Mouse (Mus musculus) monocyte, adult 5-6 weeks (primary cell): ENCODE measurements around the gene Rela. TPM values are rescaled to one million over a fixed set of nuclear protein-coding genes. Genes with fewer than 3 reads are reported as not detected.

Source experiments
- ATAC-seq: fragments of 153-309, 156-312 bp; replicated peaks from 2 replicates; pipeline ENCODE4 v1.8.0; 2017; ENCODE audit warnings: mild to moderate bottlenecking; ENCODE audit not compliant: low TSS enrichment, insufficient number of reproducible peaks, severe bottlenecking, poor library complexity, low FRiP score
- total RNA-seq: library from RNA; stranded (forward); fragments of 200-1000, 200-491, 200-594 nt; gene quantifications from 3 replicates; pipeline ENCODE4 v1.2.3, GENCODE M21; 2017

The Rela gene
- total RNA-seq, 1 experiment from 2014 or later, result 58.6 TPM

GRCm38 (mm10) chr19:5689565-5690342, 52.5 kb downstream of the Rela start:
- ATAC-seq, result peak; percentile 46

GRCm38 (mm10) chr19:5690343-5690735, 53.1 kb downstream of the Rela start:
- no peak for ATAC-seq

- no peak for ATAC-seq
Observed at GRCm38 (mm10) chr19:5691601-5692000, 54.3 kb downstream of the Rela start.

- ATAC-seq, result 0 out of 2 replicates have a peak, but pooled peaks have one; percentile 13
Observed at GRCm38 (mm10) chr19:5692086-5692912, 55.0 kb downstream of the Rela start.

- ATAC-seq, result no peak
Observed at GRCm38 (mm10) chr19:5692913-5693396, 55.7 kb downstream of the Rela start.

GRCm38 (mm10) chr19:5693801-5694200, 56.5 kb downstream of the Rela start:
- ATAC-seq, result no peak

- ATAC-seq, result no peak
Observed at GRCm38 (mm10) chr19:5695849-5696462, 58.7 kb downstream of the Rela start.

Other genes with a start within 250 kb of the Rela start
- 133 to 142 TPM (median 133 TPM) in 3 replicates for gene Sart1, start 248.8 kb upstream of the Rela start, total RNA-seq
- gene Tsga10ip, start 235.0 kb upstream of the Rela start, total RNA-seq, result not detected in 3 replicates
- 111 to 135 TPM (median 121 TPM) in 3 replicates for gene Drap1, start 212.5 kb upstream of the Rela start, total RNA-seq
- gene AI837181, start 212.3 kb upstream of the Rela start, total RNA-seq, result 10.6 to 20.5 TPM (median 14.0 TPM) in 3 replicates
- gene Fosl1, start 189.9 kb upstream of the Rela start, total RNA-seq, result 0.49 to 2.6 TPM (median 2.0 TPM) in 3 replicates
- 1.2 to 4.1 TPM (median 3.8 TPM) in 3 replicates for gene Ccdc85b, start 179.6 kb upstream of the Rela start, total RNA-seq
- 71.3 to 104 TPM (median 95.3 TPM) in 3 replicates for gene Fibp, start 176.9 kb upstream of the Rela start, total RNA-seq
- gene Ctsw, start 169.0 kb upstream of the Rela start, total RNA-seq, result 113 to 416 TPM (median 150 TPM) in 3 replicates
- gene Efemp2, start 163.5 kb upstream of the Rela start, total RNA-seq, result 2.0 to 5.9 TPM in 2 of 3 replicates, not detected in the other
- 8.7 to 20.2 TPM (median 11.6 TPM) in 3 replicates for gene Mus81, start 149.1 kb upstream of the Rela start, total RNA-seq
- gene Cfl1, start 147.0 kb upstream of the Rela start, total RNA-seq, result 931 to 1,266 TPM (median 1,127 TPM) in 3 replicates
- gene 1700020D05Rik, start 133.7 kb upstream of the Rela start, total RNA-seq, result 0.29 TPM in 1 of 3 replicates, not detected in the others
- 2.4 to 6.9 TPM (median 4.7 TPM) in 3 replicates for gene Snx32, start 126.9 kb upstream of the Rela start, total RNA-seq
- not detected in 3 replicates for gene Ovol1, start 76.8 kb upstream of the Rela start, total RNA-seq
- 13.2 to 18.0 TPM (median 16.1 TPM) in 3 replicates for gene Ap5b1, start 69.5 kb upstream of the Rela start, total RNA-seq
- gene Rnaseh2c, start 35.6 kb upstream of the Rela start, total RNA-seq, result 71.5 to 138 TPM (median 136 TPM) in 3 replicates
- 65.5 to 109 TPM (median 99.2 TPM) in 3 replicates for gene Kat5, start 27.2 kb upstream of the Rela start, total RNA-seq
- gene Sipa1, start 26.2 kb downstream of the Rela start, total RNA-seq, result 83.5 to 149 TPM (median 83.8 TPM) in 3 replicates
- gene Map3k11, start 51.3 kb downstream of the Rela start, total RNA-seq, result 41.8 to 57.5 TPM (median 46.8 TPM) in 3 replicates
- 13.3 to 41.9 TPM (median 22.3 TPM) in 3 replicates for gene Pcnx3, start 51.4 kb downstream of the Rela start, total RNA-seq
- gene Kcnk7, start 66.9 kb downstream of the Rela start, total RNA-seq, result 1.3 TPM in 2 of 3 replicates, not detected in the other
- 141 to 192 TPM (median 174 TPM) in 3 replicates for gene Ehbp1l1, start 88.8 kb downstream of the Rela start, total RNA-seq
- 33.1 to 54.4 TPM (median 45.1 TPM) in 3 replicates for gene Fam89b, start 92.2 kb downstream of the Rela start, total RNA-seq
- gene Ltbp3, start 103.4 kb downstream of the Rela start, total RNA-seq, result 1.2 to 9.7 TPM (median 2.2 TPM) in 3 replicates
- 37.3 to 55.9 TPM (median 44.9 TPM) in 3 replicates for gene Scyl1, start 133.9 kb downstream of the Rela start, total RNA-seq
- gene Frmd8, start 237.8 kb downstream of the Rela start, total RNA-seq, result 32.8 to 50.6 TPM (median 34.5 TPM) in 3 replicates
- gene Slc25a45, start 240.3 kb downstream of the Rela start, total RNA-seq, result 64.4 to 73.5 TPM (median 69.7 TPM) in 3 replicates